Mouse (Mus musculus) cerebellum, adult 2 months (tissue): Measurements from ENCODE around the gene Ntm. TPM values are rescaled to one million over a fixed set of nuclear protein-coding genes. Genes with fewer than 3 reads are reported as not detected.
A peak's percentile ranks its signal among the peaks of the same experiment; 100 is the strongest.

Experiments used
- DNase-seq, 2 experiments: peaks; one replicate each; pipeline ENCODE4 v3.0.0; 2021
- H3K27ac ChIP-seq: fragments of 200-500 bp; 2 replicates; pipeline ENCODE4 v1.5.1; 2012; ENCODE audit warnings: low read length, control low read depth, inconsistent platforms; ENCODE audit not compliant: insufficient read depth
- H3K27me3 ChIP-seq: fragments of 200-500 bp; 2 replicates; pipeline ENCODE4 v1.6.1; 2012; ENCODE audit warnings: inconsistent platforms, mild to moderate bottlenecking, low read length, moderate library complexity; ENCODE audit not compliant: control insufficient read depth, insufficient read depth
- H3K4me1 ChIP-seq: fragments of 200-500 bp; 2 replicates; pipeline ENCODE4 v1.6.1; 2011; ENCODE audit warnings: low read length; ENCODE audit not compliant: control insufficient read depth, insufficient read depth
- H3K4me3 ChIP-seq: fragments of 200-500 bp; replicated peaks from 2 replicates; pipeline ENCODE3; 2011; ENCODE audit warnings: mild to moderate bottlenecking, low read depth, low read length, control low read depth; ENCODE audit not compliant: insufficient read depth
- CTCF ChIP-seq: fragments of 200-500 bp; IDR thresholded peaks from 2 replicates; pipeline ENCODE4 v1.5.1; 2011; ENCODE audit warnings: low read depth, mild to moderate bottlenecking, control low read depth, low read length, moderate library complexity, borderline replicate concordance; ENCODE audit not compliant: insufficient read depth
- POLR2A ChIP-seq: fragments of 200-500 bp; IDR thresholded peaks from 2 replicates; pipeline ENCODE4 v1.6.1; 2011; ENCODE audit warnings: low read length, control low read depth, borderline replicate concordance; ENCODE audit not compliant: insufficient read depth
- WGBS: fragments of 180-500 bp; shearing (Covaris S2); methylation state at CpG from one replicate; pipeline ENCODE4 v1.1.7; 2018; 5-methylcytosine and 5-hydroxymethylcytosine counted together
- polyA plus RNA-seq: library from polyadenylated mRNA; depleted of rRNA; stranded (reverse); fragments of >200 nt; gene quantifications from 2 replicates; pipeline ENCODE4 v1.2.3, GENCODE M21; 2012

The Ntm gene
- polyA plus RNA-seq, 1 experiment = 193 TPM

- Histone ChIP-seq H3K4me3 (no peak overlapping the region), H3K27ac (peak overlapping the region; percentile 88), H3K27me3 (no peaks in the 10 kb centered on the region), H3K4me1 (peaks cover 55% of the 10 kb centered on the region)
- DNase-seq = peak; percentile 97 to 99
- TF ChIP-seq CTCF (no peak), POLR2A (no peak)
- WGBS = 5% methylated on average over 11 of the region's 11 CpGs
Observed at GRCm38 (mm10) chr9:29220493-29220892, 742.4 kb downstream of the Ntm start.

- Histone ChIP-seq H3K27me3 (no peaks in the 10 kb centered on the region), H3K27ac (peak overlapping the region; percentile 58), H3K4me1 (peaks cover 55% of the 10 kb centered on the region), H3K4me3 (no peak overlapping the region)
- TF ChIP-seq CTCF = no peak
- TF ChIP-seq POLR2A = no peak
- 21% methylated on average over 7 of the region's 7 CpGs for WGBS
- DNase-seq = peak; percentile 64 to 84
Observed at GRCm38 (mm10) chr9:29217951-29218350, 745.0 kb downstream of the Ntm start.

- DNase-seq = no peak
- Histone ChIP-seq H3K27ac (peak overlapping the region; percentile 74; the same call in 1 of the 2 replicates), H3K27me3 (no peaks in the 10 kb centered on the region), H3K4me1 (peaks cover 44% of the 10 kb centered on the region), H3K4me3 (no peak overlapping the region)
- TF ChIP-seq CTCF = no peak
- no peak for TF ChIP-seq POLR2A
- WGBS = 87% methylated on average over 8 of the region's 8 CpGs
Observed at GRCm38 (mm10) chr9:29216528-29216927, 746.4 kb downstream of the Ntm start.

- no peak for TF ChIP-seq CTCF
- no peak for TF ChIP-seq POLR2A
- whole genome bisulfite sequencing = 11% methylated on average over 2 of the region's 2 CpGs
- DNase-seq = peak; percentile 79 to 93
Observed at GRCm38 (mm10) chr9:29215796-29216195, 747.1 kb downstream of the Ntm start.

GRCm38 (mm10) chr9:29215241-29215640 is 747.7 kb downstream of the Ntm start:
- Histone ChIP-seq H3K27ac (peak overlapping the region; percentile 96), H3K4me3 (no peak overlapping the region), H3K4me1 (peaks cover 35% of the 10 kb centered on the region), H3K27me3 (no peaks in the 10 kb centered on the region)
- WGBS = 7% methylated on average over 1 of the region's 1 CpGs
- DNase-seq = peak; percentile 47 to 50
- TF ChIP-seq POLR2A (no peak), CTCF (no peak)

More at GRCm38 (mm10) chr9:29215796-29216195, 747.1 kb downstream of the Ntm start:
- no peaks in the 10 kb centered on the region for H3K27me3 ChIP-seq
- H3K4me1 ChIP-seq = peaks cover 37% of the 10 kb centered on the region
- H3K4me3 ChIP-seq = no peak overlapping the region
- H3K27ac ChIP-seq = peak overlapping the region; percentile 96; the same call in 1 of the 2 replicates

- H3K27ac ChIP-seq = peak overlapping the region; percentile 66; the same call in 1 of the 2 replicates
- H3K4me1 ChIP-seq = peaks cover 29% of the 10 kb centered on the region
- H3K4me3 ChIP-seq = no peak overlapping the region
- H3K27me3 ChIP-seq = no peaks in the 10 kb centered on the region
- TF ChIP-seq POLR2A = no peak
- WGBS = 21% methylated on average over 2 of the region's 2 CpGs
- peak; percentile 55 to 71 for DNase-seq
Observed at GRCm38 (mm10) chr9:29209243-29209642, 753.7 kb downstream of the Ntm start.

- DNase-seq = no peak
- no peak overlapping the region for H3K4me3 ChIP-seq
- 94% methylated on average over 5 of the region's 5 CpGs for WGBS
- H3K27ac ChIP-seq = no peak overlapping the region
- H3K27me3 ChIP-seq = no peaks in the 10 kb centered on the region
- peaks cover 33% of the 10 kb centered on the region for H3K4me1 ChIP-seq
- TF ChIP-seq POLR2A (no peak), CTCF (no peak)
Observed at GRCm38 (mm10) chr9:29208142-29208541, 754.8 kb downstream of the Ntm start.

GRCm38 (mm10) chr9:29205680-29206079 is 757.3 kb downstream of the Ntm start:
- WGBS = 18% methylated on average over 4 of the region's 4 CpGs
- peak overlapping the region; percentile 75 for H3K27ac ChIP-seq

More at GRCm38 (mm10) chr9:29205680-29206079, 757.3 kb downstream of the Ntm start:
- H3K27me3 ChIP-seq = no peaks in the 10 kb centered on the region
- H3K4me3 ChIP-seq = no peak overlapping the region
- peaks cover 50% of the 10 kb centered on the region for H3K4me1 ChIP-seq
- DNase-seq = peak; percentile 53 to 55
- no peak for TF ChIP-seq POLR2A
- no peak for TF ChIP-seq CTCF
